Mouse (Mus musculus) adrenal gland, postnatal 4 days (tissue): ENCODE measurements around the gene Tspan4. TPM values are rescaled to one million over a fixed set of nuclear protein-coding genes. Genes with fewer than 3 reads are reported as not detected.
"Not testable (repeated sequence)": the region's sequence is repeated elsewhere in the genome, so short reads cannot be mapped to it uniquely, and the experiment has no call there.

Source experiments
- DNase-seq, 2 experiments: peaks; one replicate each; pipeline ENCODE4 v3.0.0; 2021 to 2022; ENCODE audit warnings: low spot score in 2 of 2, mixed read lengths in 2 of 2
- total RNA-seq, 2 experiments: library from RNA; stranded (reverse); gene quantifications; 2 replicates each; pipeline ENCODE4 v1.2.3; 2021

The Tspan4 gene
- total RNA-seq, 2 experiments from 2014 or later, result 77.9 to 79.6 TPM

- DNase-seq, result no peak
These were observed 36.7 kb upstream of the Tspan4 start for GRCm38 (mm10) chr7:141438201-141438968.

GRCm38 (mm10) chr7:141439140-141439679, 35.8 kb upstream of the Tspan4 start:
- no peak for DNase-seq

- DNase-seq, result no peak
These were observed 35.2 kb upstream of the Tspan4 start for GRCm38 (mm10) chr7:141439811-141440210.

GRCm38 (mm10) chr7:141440613-141441012, 34.4 kb upstream of the Tspan4 start:
- DNase-seq, result peak in 1 of 2 experiments; percentile 47

GRCm38 (mm10) chr7:141441460-141441859, 33.6 kb upstream of the Tspan4 start:
- no peak for DNase-seq

GRCm38 (mm10) chr7:141442199-141442598, 32.8 kb upstream of the Tspan4 start:
- DNase-seq, result no peak

- DNase-seq, result no peak
These were observed 31.8 kb upstream of the Tspan4 start for GRCm38 (mm10) chr7:141443081-141443821.

GRCm38 (mm10) chr7:141443828-141444237, 31.2 kb upstream of the Tspan4 start, which contains the start of gene Pidd1:
Gene Pidd1, minus strand, starts transcription at chr7:141444025.
- peak in 1 of 2 experiments; percentile 37 for DNase-seq

GRCm38 (mm10) chr7:141446374-141446773, 28.7 kb upstream of the Tspan4 start:
- DNase-seq, result not testable (repeated sequence)

- DNase-seq, result peak; percentile 89
These were observed 27.7 kb upstream of the Tspan4 start, which contains the start of gene Rplp2 for GRCm38 (mm10) chr7:141447110-141447991. Gene Rplp2, plus strand, starts transcription at chr7:141447370.

GRCm38 (mm10) chr7:141451928-141452327, 23.1 kb upstream of the Tspan4 start:
- DNase-seq, result no peak

- DNase-seq, result no peak
These were observed 21.4 kb upstream of the Tspan4 start for GRCm38 (mm10) chr7:141453636-141454035.

- DNase-seq, result peak; percentile 90 to 91
These were observed 20.0 kb upstream of the Tspan4 start, which contains the start of gene Pnpla2 for GRCm38 (mm10) chr7:141454967-141455551. Gene Pnpla2, plus strand, starts transcription at chr7:141455198.

GRCm38 (mm10) chr7:141455610-141456314, 19.3 kb upstream of the Tspan4 start:
- peak in 1 of 2 experiments; percentile 54 for DNase-seq

- no peak for DNase-seq
These were observed 18.3 kb upstream of the Tspan4 start for GRCm38 (mm10) chr7:141456739-141457138.

- DNase-seq, result no peak
These were observed 17.8 kb upstream of the Tspan4 start for GRCm38 (mm10) chr7:141457236-141457635.

GRCm38 (mm10) chr7:141457986-141458660, 16.9 kb upstream of the Tspan4 start:
- DNase-seq, result no peak

- no peak for DNase-seq
These were observed 16.4 kb upstream of the Tspan4 start for GRCm38 (mm10) chr7:141458661-141459060.

- no peak for DNase-seq
These were observed 15.7 kb upstream of the Tspan4 start for GRCm38 (mm10) chr7:141459301-141459711.
